Mouse (Mus musculus) neural tube, embryonic 11.5 days (tissue): Measurements from ENCODE around the gene Tomm7. TPM values are rescaled to one million over a fixed set of nuclear protein-coding genes. Genes with fewer than 3 reads are reported as not detected.
"Not testable (repeated sequence)": the region's sequence is repeated elsewhere in the genome, so short reads cannot be mapped to it uniquely, and the experiment has no call there.

Experiments used
- ATAC-seq: fragments of 200-750 bp; cut with Nextera tagmentation; 2 replicates; pipeline ENCODE4 v1.8.0; 2017; ENCODE audit warnings: moderate number of reproducible peaks, mild to moderate bottlenecking, moderate TSS enrichment, moderate library complexity; ENCODE audit not compliant: insufficient read depth, low FRiP score, low TSS enrichment
- DNase-seq: peaks from one replicate; pipeline ENCODE4 v3.0.0-alpha.2; 2015; ENCODE audit warnings: low spot score
- H3K27ac ChIP-seq: fragments of 300-500 bp; sonication (generic); 2 replicates; pipeline ENCODE4 v1.5.1; 2014; ENCODE audit warnings: low read depth, mild to moderate bottlenecking, low read length
- H3K27me3 ChIP-seq: fragments of 300-500 bp; sonication (generic); 2 replicates; pipeline ENCODE4 v1.6.1; 2014; ENCODE audit warnings: mild to moderate bottlenecking, low read length, mixed read lengths; ENCODE audit not compliant: control insufficient read depth, insufficient read depth
- H3K36me3 ChIP-seq: fragments of 300-500 bp; sonication (generic); 2 replicates; pipeline ENCODE4 v1.6.1; 2014; ENCODE audit warnings: mild to moderate bottlenecking, low read length, moderate library complexity, mixed read lengths; ENCODE audit not compliant: control insufficient read depth, insufficient read depth
- H3K4me1 ChIP-seq: fragments of 300-500 bp; sonication (generic); 2 replicates; pipeline ENCODE4 v1.6.1; 2014; ENCODE audit warnings: low read length, mixed read lengths; ENCODE audit not compliant: control insufficient read depth, insufficient read depth
- H3K4me2 ChIP-seq: fragments of 300-500 bp; sonication (generic); 2 replicates; pipeline ENCODE4 v1.6.1; 2014; ENCODE audit warnings: low read depth, mild to moderate bottlenecking, moderate library complexity
- H3K4me3 ChIP-seq: fragments of 300-500 bp; sonication (generic); 2 replicates; pipeline ENCODE4 v1.5.1; 2014; ENCODE audit warnings: low read depth, low read length
- H3K9ac ChIP-seq: fragments of 300-500 bp; sonication (generic); 2 replicates; pipeline ENCODE4 v1.6.1; 2014; ENCODE audit warnings: mild to moderate bottlenecking, low read length
- H3K9me3 ChIP-seq: fragments of 300-500 bp; sonication (generic); 2 replicates; pipeline ENCODE4 v1.6.1; 2016; ENCODE audit warnings: low read length; ENCODE audit not compliant: control insufficient read depth
- WGBS: fragments of 180-500 bp; shearing (Covaris S2); extraction: QIAGEN DNeasy Blood & Tissue Kit; methylation state at CpG from one replicate; pipeline ENCODE4 v1.1.7; 2014; 5-methylcytosine and 5-hydroxymethylcytosine counted together
- polyA plus RNA-seq: library from polyadenylated mRNA; unstranded; fragments of >200 nt; fragmentation: Nextera tagmentation; extraction: Ambion mirVana; gene quantifications from 2 replicates; pipeline ENCODE4 v1.2.1, GENCODE M21; 2014

The Tomm7 gene
- polyA plus RNA-seq, 1 experiment from 2014 or later, result 119 TPM

GRCm38 (mm10) chr5:23838158-23838557 lies 5.8 kb downstream of the Tomm7 start:
- H3K4me2 ChIP-seq, result no peak overlapping the region
- H3K27ac ChIP-seq, result no peak overlapping the region
- no peak overlapping the region for H3K4me3 ChIP-seq
- H3K9me3 ChIP-seq, result no peaks in the 10 kb centered on the region
- no peaks in the 10 kb centered on the region for H3K4me1 ChIP-seq
- ATAC-seq (no peak), DNase-seq (no peak)
- no peaks in the 10 kb centered on the region for H3K36me3 ChIP-seq
- H3K9ac ChIP-seq, result no peak overlapping the region
- WGBS, result 89% methylated on average over 7 of the region's 7 CpGs
- H3K27me3 ChIP-seq, result no peaks in the 10 kb centered on the region

GRCm38 (mm10) chr5:23835691-23836090 lies 8.3 kb downstream of the Tomm7 start:
- 73% methylated on average over 1 of the region's 1 CpGs for WGBS

GRCm38 (mm10) chr5:23830897-23831752 lies 12.8 kb downstream of the Tomm7 start:
- no peak overlapping the region for H3K9ac ChIP-seq
- no peaks in the 10 kb centered on the region for H3K9me3 ChIP-seq
- H3K4me3 ChIP-seq, result no peak overlapping the region
- H3K4me2 ChIP-seq, result 0 out of 2 replicates have a peak overlapping the region, but pooled peaks have one; percentile 7
- no peaks in the 10 kb centered on the region for H3K36me3 ChIP-seq
- no peak for DNase-seq
- peaks cover 9% of the 10 kb centered on the region; the same call in 1 of the 2 replicates for H3K27me3 ChIP-seq
- no peaks in the 10 kb centered on the region for H3K4me1 ChIP-seq
- H3K27ac ChIP-seq, result no peak overlapping the region
- WGBS, result 34% methylated on average over 58 of the region's 58 CpGs
- no peak for ATAC-seq

More at GRCm38 (mm10) chr5:23835691-23836090, 8.3 kb downstream of the Tomm7 start:
- not testable (repeated sequence) for H3K4me2 ChIP-seq, H3K27ac ChIP-seq, H3K9me3 ChIP-seq, H3K27me3 ChIP-seq, ATAC-seq, H3K4me3 ChIP-seq, H3K4me1 ChIP-seq, DNase-seq, H3K9ac ChIP-seq, H3K36me3 ChIP-seq

- H3K9me3 ChIP-seq, result no peaks in the 10 kb centered on the region
- H3K27me3 ChIP-seq, result peaks cover 6% of the 10 kb centered on the region; the same call in 1 of the 2 replicates
- no peak overlapping the region for H3K4me2 ChIP-seq
- ATAC-seq (no peak), DNase-seq (peak; percentile 65)
- H3K9ac ChIP-seq, result no peak overlapping the region
- 39% methylated on average over 11 of the region's 11 CpGs for WGBS
- no peak overlapping the region for H3K27ac ChIP-seq
- H3K36me3 ChIP-seq, result no peaks in the 10 kb centered on the region
- H3K4me1 ChIP-seq, result no peaks in the 10 kb centered on the region
- H3K4me3 ChIP-seq, result no peak overlapping the region
Observed at GRCm38 (mm10) chr5:23826321-23827004, 17.5 kb downstream of the Tomm7 start.

GRCm38 (mm10) chr5:23824171-23824733 lies 19.7 kb downstream of the Tomm7 start:
- 81% methylated on average over 8 of the region's 8 CpGs for WGBS
- H3K4me3 ChIP-seq, result no peak overlapping the region
- no peak overlapping the region for H3K9ac ChIP-seq
- ATAC-seq, result no peak
- H3K9me3 ChIP-seq, result no peaks in the 10 kb centered on the region
- DNase-seq, result no peak
- no peaks in the 10 kb centered on the region for H3K27me3 ChIP-seq
- no peak overlapping the region for H3K4me2 ChIP-seq
- 0 out of 2 replicates have a peak, but pooled peaks cover 3% of the 10 kb centered on the region for H3K36me3 ChIP-seq
- no peaks in the 10 kb centered on the region for H3K4me1 ChIP-seq
- H3K27ac ChIP-seq, result no peak overlapping the region

GRCm38 (mm10) chr5:23822306-23822705 lies 21.7 kb downstream of the Tomm7 start:
- H3K9me3 ChIP-seq, result no peaks in the 10 kb centered on the region
- H3K36me3 ChIP-seq, result 0 out of 2 replicates have a peak, but pooled peaks cover 3% of the 10 kb centered on the region
- no peak overlapping the region for H3K4me2 ChIP-seq
- H3K4me1 ChIP-seq, result no peaks in the 10 kb centered on the region
- DNase-seq, result no peak
- H3K9ac ChIP-seq, result no peak overlapping the region
- H3K27ac ChIP-seq, result no peak overlapping the region
- H3K4me3 ChIP-seq, result no peak overlapping the region
- 81% methylated on average over 11 of the region's 11 CpGs for WGBS
- ATAC-seq, result no peak
- H3K27me3 ChIP-seq, result no peaks in the 10 kb centered on the region

- no peak overlapping the region for H3K27ac ChIP-seq
- no peak for ATAC-seq
- H3K36me3 ChIP-seq, result peaks cover 25% of the 10 kb centered on the region
- H3K4me1 ChIP-seq, result no peaks in the 10 kb centered on the region
- WGBS, result 84% methylated on average over 15 of the region's 15 CpGs
- no peak overlapping the region for H3K4me3 ChIP-seq
- DNase-seq, result no peak
- H3K9me3 ChIP-seq, result no peaks in the 10 kb centered on the region
- no peaks in the 10 kb centered on the region for H3K27me3 ChIP-seq
- H3K9ac ChIP-seq, result no peak overlapping the region
- H3K4me2 ChIP-seq, result no peak overlapping the region
Observed at GRCm38 (mm10) chr5:23816681-23817080, 27.3 kb downstream of the Tomm7 start.

- no peak for ATAC-seq
- Histone ChIP-seq H3K27ac (no peak overlapping the region), H3K9ac (no peak overlapping the region), H3K36me3 (peaks cover 23% of the 10 kb centered on the region), H3K27me3 (no peaks in the 10 kb centered on the region), H3K9me3 (no peaks in the 10 kb centered on the region), H3K4me2 (no peak overlapping the region), H3K4me3 (no peak overlapping the region), H3K4me1 (no peaks in the 10 kb centered on the region)
- DNase-seq, result no peak
- WGBS, result 84% methylated on average over 5 of the region's 5 CpGs
Observed at GRCm38 (mm10) chr5:23814841-23815240, 29.1 kb downstream of the Tomm7 start.
